Mouse (Mus musculus) forebrain, embryonic 14.5 days (tissue): Measurements from ENCODE around the gene Olfr536. TPM values are rescaled to one million over a fixed set of nuclear protein-coding genes. Genes with fewer than 3 reads are reported as not detected.
"Not testable (repeated sequence)": the region's sequence is repeated elsewhere in the genome, so short reads cannot be mapped to it uniquely, and the experiment has no call there.

ENCODE experiments used
- ATAC-seq: fragments of 200-750 bp; cut with Nextera tagmentation; 2 replicates; pipeline ENCODE4 v1.8.0; 2017; ENCODE audit warnings: mild to moderate bottlenecking, moderate library complexity
- DNase-seq: peaks from one replicate; pipeline ENCODE4 v3.0.0-alpha.2; 2015; ENCODE audit warnings: low spot score
- H3K27ac ChIP-seq: fragments of 300-500 bp; sonication (generic); 2 replicates; pipeline ENCODE4 v1.5.1; 2014; ENCODE audit warnings: low read depth, mild to moderate bottlenecking, control low read depth, low read length, moderate library complexity
- H3K27me3 ChIP-seq: fragments of 300-500 bp; sonication (generic); replicated peaks from 2 replicates; pipeline ENCODE4 v1.6.1; 2014; ENCODE audit warnings: low read length, control low read depth, mixed read lengths; ENCODE audit not compliant: control insufficient read depth, insufficient read depth
- H3K36me3 ChIP-seq: fragments of 300-500 bp; sonication (generic); 2 replicates; pipeline ENCODE4 v1.6.1; 2014; ENCODE audit warnings: low read length, control low read depth; ENCODE audit not compliant: control insufficient read depth, insufficient read depth
- H3K4me1 ChIP-seq: fragments of 300-500 bp; sonication (generic); 2 replicates; pipeline ENCODE4 v1.6.1; 2014; ENCODE audit warnings: antibody characterized with exemption, low read length, control low read depth; ENCODE audit not compliant: control insufficient read depth, insufficient read depth
- H3K4me2 ChIP-seq: fragments of 300-500 bp; sonication (generic); 2 replicates; pipeline ENCODE4 v1.6.1; 2014; ENCODE audit warnings: mild to moderate bottlenecking, control low read depth, low read length
- H3K4me3 ChIP-seq: fragments of 300-500 bp; sonication (generic); 2 replicates; pipeline ENCODE4 v1.5.1; 2014; ENCODE audit warnings: low read depth, low read length, control low read depth
- H3K9ac ChIP-seq: fragments of 300-500 bp; sonication (generic); 2 replicates; pipeline ENCODE4 v1.6.1; 2014; ENCODE audit warnings: mild to moderate bottlenecking, low read length, control low read depth, moderate library complexity
- H3K9me3 ChIP-seq: fragments of 300-500 bp; sonication (generic); replicated peaks from 2 replicates; pipeline ENCODE4 v1.6.1; 2016; ENCODE audit warnings: low read length, control low read depth, mixed read lengths; ENCODE audit not compliant: control insufficient read depth
- WGBS: fragments of 180-500 bp; shearing (Covaris S2); extraction: QIAGEN DNeasy Blood & Tissue Kit; methylation state at CpG from one replicate; pipeline ENCODE4 v1.1.7; 2014; 5-methylcytosine and 5-hydroxymethylcytosine counted together
- polyA plus RNA-seq: library from polyadenylated mRNA; unstranded; fragments of >200 nt; fragmentation: Nextera tagmentation; extraction: Ambion mirVana; gene quantifications from 2 replicates; pipeline ENCODE4 v1.2.1, GENCODE M21; 2014

Gene Olfr536
- not detected in 2 replicates for polyA plus RNA-seq

DNA sequence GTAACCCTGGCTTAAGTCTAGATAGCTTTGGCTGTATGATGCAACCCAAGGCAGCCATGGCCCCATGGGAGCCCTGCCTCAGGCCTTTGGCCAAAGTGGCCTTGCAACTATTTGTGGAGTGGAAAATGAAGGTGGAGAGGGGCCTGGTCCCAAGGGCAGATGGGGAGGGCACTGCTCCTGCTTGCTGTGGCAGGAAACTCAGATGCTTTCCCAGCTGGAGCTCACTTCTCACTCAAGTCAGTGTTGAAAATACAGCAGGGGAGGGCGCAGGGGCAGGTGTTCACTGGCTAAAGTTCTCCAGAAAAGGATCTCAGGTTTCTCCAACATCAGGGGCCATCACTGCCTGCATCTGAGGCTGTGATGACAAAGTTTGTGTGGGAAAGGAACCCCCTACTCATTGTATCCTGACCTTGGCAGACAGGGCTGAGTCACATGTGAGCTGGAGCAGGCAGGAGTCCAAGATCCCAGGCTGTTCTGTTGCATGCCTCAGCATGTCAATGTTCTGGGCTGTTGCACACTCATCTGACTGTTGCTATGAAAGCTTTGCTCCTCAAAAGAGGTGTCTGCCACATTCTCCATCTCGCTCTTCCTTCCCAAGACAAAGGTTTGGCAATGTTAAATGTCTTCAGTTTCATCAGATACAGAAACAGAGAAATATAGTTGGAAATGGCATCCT lies at the start of gene Olfr536:
TSS of gene Olfr536 (minus strand) at position 51 of the 676 bp plus-strand sequence.
- H3K9ac ChIP-seq, H3K4me3 ChIP-seq, H3K9me3 ChIP-seq, H3K4me1 ChIP-seq, H3K4me2 ChIP-seq, H3K27ac ChIP-seq, H3K36me3 ChIP-seq, ATAC-seq, H3K27me3 ChIP-seq: not testable (repeated sequence)
- WGBS: 66% methylated on average over 2 of the region's 2 CpGs
- DNase-seq: peak; percentile 1

DNA sequence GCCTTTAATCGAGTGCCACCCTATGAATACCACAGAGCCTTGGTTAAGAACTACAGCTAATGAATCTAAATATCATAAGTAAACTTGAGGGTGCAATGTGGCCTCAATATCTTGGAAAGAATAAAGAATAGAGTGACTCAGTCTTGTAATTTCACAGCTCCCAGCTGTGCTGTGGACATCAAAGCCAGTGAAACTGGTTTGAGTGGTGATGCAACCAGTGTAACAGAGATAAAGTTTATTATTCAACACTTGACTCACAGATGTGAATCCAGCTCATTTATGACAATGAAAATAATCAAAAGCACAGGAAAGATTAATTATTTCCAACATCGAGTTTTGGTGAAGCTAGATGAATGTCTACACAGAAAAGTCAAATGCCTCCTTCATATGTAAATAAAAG lies 32.5 kb upstream of the Olfr536 start:
- ATAC-seq (no peak), DNase-seq (no peak)
- H3K9me3 ChIP-seq: no peaks in the 10 kb centered on the region
- H3K9ac ChIP-seq: no peak overlapping the region
- no peaks in the 10 kb centered on the region for H3K27me3 ChIP-seq
- no peaks in the 10 kb centered on the region for H3K4me1 ChIP-seq
- H3K4me3 ChIP-seq: no peak overlapping the region
- H3K36me3 ChIP-seq: no peaks in the 10 kb centered on the region
- WGBS: 76% methylated on average over 2 of the region's 2 CpGs
- H3K27ac ChIP-seq: no peak overlapping the region
- no peak overlapping the region for H3K4me2 ChIP-seq

DNA sequence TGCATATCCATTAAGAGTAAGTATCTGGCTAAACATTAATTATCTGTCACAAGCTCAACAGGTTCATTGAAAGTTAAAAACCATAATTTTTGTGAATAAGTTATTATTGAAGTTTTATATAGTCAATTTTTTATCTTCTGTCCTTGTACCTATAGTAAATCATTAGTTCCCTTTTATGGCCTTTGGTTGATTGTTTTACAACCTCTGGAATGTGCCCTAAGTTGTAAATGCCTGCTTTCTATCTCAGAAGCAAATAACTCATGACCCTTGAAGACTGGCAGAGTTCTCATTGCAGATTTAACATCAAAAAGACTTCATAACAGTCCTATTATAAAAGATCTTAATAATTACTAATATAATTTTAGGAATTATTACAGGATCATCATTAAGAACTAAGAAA lies 12.5 kb downstream of the Olfr536 start:
- DNase-seq: no peak
- no peaks in the 10 kb centered on the region for H3K4me1 ChIP-seq
- no peaks in the 10 kb centered on the region for H3K36me3 ChIP-seq
- ATAC-seq: no peak
- no peak overlapping the region for H3K9ac ChIP-seq
- H3K9me3 ChIP-seq: no peaks in the 10 kb centered on the region
- no peak overlapping the region for H3K4me3 ChIP-seq
- no peak overlapping the region for H3K4me2 ChIP-seq
- H3K27me3 ChIP-seq: no peaks in the 10 kb centered on the region
- no peak overlapping the region for H3K27ac ChIP-seq

DNA sequence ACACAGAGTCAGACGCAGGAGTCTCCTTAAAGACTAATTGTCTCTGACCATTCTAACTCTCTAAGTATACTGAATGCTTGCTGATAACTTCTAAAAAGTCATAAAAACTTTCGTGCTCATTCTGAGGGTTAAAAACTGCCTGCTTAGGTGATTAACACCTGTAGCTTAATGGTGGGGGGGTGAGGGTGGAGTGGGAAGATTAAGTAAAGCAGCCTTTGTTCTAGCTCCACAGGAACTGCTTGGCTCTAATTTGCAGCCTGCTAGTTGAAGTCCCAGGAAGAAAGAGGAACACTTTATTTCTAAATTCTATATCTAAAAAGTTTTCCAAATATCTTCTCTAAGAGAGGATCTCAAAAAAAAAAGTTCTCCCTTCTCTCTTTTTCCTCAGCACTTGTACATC lies 13.0 kb downstream of the Olfr536 start:
- Histone ChIP-seq H3K36me3 (no peaks in the 10 kb centered on the region), H3K9me3 (no peaks in the 10 kb centered on the region), H3K4me1 (no peaks in the 10 kb centered on the region), H3K27ac (no peak overlapping the region), H3K4me3 (no peak overlapping the region), H3K27me3 (no peaks in the 10 kb centered on the region), H3K9ac (no peak overlapping the region), H3K4me2 (no peak overlapping the region)
- DNase-seq (no peak), ATAC-seq (no peak)
- 39% methylated on average over 2 of the region's 2 CpGs for WGBS

DNA sequence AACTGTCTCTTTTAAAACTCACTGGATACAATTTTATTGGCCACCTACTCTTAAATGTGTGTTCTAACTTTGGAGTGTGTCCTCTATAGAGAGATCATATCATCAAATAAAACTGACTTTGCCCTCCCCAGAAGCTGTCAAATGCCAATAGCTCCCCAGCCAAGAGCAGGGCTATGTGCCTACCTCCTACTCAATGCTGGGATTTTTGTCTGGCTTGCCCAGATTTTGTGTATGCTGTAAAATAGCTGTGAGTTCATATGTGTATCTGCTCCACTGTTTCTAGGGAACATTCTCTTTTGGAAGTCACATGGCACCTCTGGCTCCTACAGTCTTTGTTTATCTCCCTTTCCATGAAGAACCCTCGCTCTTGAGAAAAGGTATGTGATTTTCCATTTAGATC lies 18.2 kb downstream of the Olfr536 start:
- Histone ChIP-seq H3K27me3 (no peaks in the 10 kb centered on the region), H3K4me2 (no peak overlapping the region), H3K36me3 (no peaks in the 10 kb centered on the region), H3K9me3 (no peaks in the 10 kb centered on the region), H3K27ac (no peak overlapping the region), H3K4me3 (no peak overlapping the region), H3K9ac (no peak overlapping the region), H3K4me1 (no peaks in the 10 kb centered on the region)
- DNase-seq: no peak
- ATAC-seq: no peak
- WGBS: 83% methylated on average over 1 of the region's 1 CpGs

DNA sequence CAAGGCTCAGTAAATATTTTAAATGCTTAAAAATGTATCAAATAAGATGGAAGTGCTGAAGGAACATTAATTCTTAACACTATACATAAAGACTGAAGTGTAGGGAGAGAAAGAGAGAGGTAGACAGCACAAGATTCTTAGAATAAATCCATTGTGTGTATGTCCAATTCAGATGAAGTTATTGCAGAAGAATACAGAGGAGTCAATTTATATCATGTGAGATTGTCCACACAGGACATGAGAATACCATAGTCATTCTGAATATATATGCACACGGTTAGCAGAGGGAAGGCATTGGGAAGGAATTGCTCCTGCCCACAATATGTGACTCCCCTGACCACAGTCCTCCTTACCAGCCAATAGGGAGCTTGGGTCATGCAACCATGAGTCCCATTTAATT lies 23.3 kb downstream of the Olfr536 start, which contains the start of gene Olfr535:
TSS of gene Olfr535 (plus strand) at position 301 of the 400 bp plus-strand sequence.
- Histone ChIP-seq H3K4me2 (no peak within 1 kb of the TSS), H3K4me3 (no peak within 1 kb of the TSS), H3K9ac (no peak within 1 kb of the TSS), H3K9me3 (no peaks in the 10 kb centered on the region), H3K36me3 (no peaks in the 10 kb centered on the region), H3K27me3 (no peaks in the 10 kb centered on the region), H3K4me1 (no peaks in the 10 kb centered on the region), H3K27ac (no peak within 1 kb of the TSS)
- ATAC-seq (no peak), DNase-seq (no peak)
- 84% methylated on average over 1 of the region's 1 CpGs for WGBS

DNA sequence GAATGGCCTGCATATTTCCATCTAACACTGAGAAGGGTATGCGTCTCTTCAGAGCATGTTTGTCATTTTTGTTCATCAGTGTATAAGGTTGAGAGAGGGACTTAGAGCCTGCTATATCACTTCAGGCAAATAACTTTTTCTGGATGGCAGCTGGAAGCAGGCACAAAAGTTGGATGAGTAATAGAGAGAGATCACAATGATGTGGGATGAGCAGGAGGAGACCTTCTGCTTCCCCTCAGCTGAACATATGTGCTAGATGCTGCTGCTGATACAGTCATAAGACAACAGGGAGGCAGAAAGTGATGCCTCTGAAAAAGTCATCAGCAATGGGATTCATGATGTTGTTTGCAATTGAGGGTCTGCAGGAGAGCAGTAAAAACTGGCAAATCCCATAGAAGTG lies 28.5 kb downstream of the Olfr536 start:
- Histone ChIP-seq H3K36me3 (no peaks in the 10 kb centered on the region), H3K4me3 (no peak overlapping the region), H3K27me3 (no peaks in the 10 kb centered on the region), H3K4me2 (no peak overlapping the region), H3K9ac (no peak overlapping the region), H3K4me1 (no peaks in the 10 kb centered on the region), H3K27ac (no peak overlapping the region), H3K9me3 (no peaks in the 10 kb centered on the region)
- no peak for DNase-seq
- 84% methylated on average over 1 of the region's 1 CpGs for WGBS
- no peak for ATAC-seq

DNA sequence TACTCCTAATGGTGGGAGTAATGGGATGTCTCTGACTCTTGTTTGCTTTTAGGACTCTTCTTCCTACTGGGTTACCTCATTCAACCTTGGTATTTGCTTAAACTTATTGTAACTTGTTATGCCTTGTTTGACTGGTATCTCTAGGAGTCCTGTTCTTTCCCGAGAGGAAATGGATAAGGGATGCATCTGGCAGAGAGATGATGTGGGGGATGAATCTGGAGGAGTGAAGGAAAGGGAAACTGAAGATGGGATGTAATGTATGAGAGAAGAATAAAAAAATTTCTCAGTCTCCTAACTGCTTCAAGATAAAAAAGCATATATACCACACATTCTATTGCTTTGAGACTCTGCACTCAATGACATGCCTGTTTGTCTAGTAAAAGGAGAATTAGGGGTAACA lies 29.3 kb downstream of the Olfr536 start:
- no peaks in the 10 kb centered on the region for H3K36me3 ChIP-seq
- no peaks in the 10 kb centered on the region for H3K4me1 ChIP-seq
- no peak overlapping the region for H3K4me2 ChIP-seq
- H3K9me3 ChIP-seq: no peaks in the 10 kb centered on the region
- 86% methylated on average over 1 of the region's 1 CpGs for WGBS
- no peaks in the 10 kb centered on the region for H3K27me3 ChIP-seq
- no peak overlapping the region for H3K9ac ChIP-seq
- H3K27ac ChIP-seq: no peak overlapping the region
- ATAC-seq (no peak), DNase-seq (no peak)
- H3K4me3 ChIP-seq: no peak overlapping the region

DNA sequence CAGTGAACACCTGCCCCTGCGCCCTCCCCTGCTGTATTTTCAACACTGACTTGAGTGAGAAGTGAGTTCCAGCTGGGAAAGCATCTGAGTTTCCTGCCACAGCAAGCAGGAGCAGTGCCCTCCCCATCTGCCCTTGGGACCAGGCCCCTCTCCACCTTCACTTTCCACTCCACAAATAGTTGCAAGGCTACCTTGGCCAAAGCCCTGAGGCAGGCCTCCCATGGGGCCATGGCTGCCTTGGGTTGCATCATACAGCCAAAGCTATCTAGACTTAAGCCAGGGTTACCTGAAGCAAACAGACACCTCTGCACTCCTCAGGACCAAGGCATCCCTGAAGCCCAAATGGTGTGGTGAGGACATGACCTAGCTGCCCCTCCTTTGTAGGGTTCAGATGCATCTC lies 44.1 kb downstream of the Olfr536 start, which contains the start of gene Olfr533:
TSS of gene Olfr533 (plus strand) at position 301 of the 400 bp plus-strand sequence.
- not testable (repeated sequence) for DNase-seq, H3K27me3 ChIP-seq, H3K27ac ChIP-seq, H3K9ac ChIP-seq, H3K9me3 ChIP-seq, H3K4me3 ChIP-seq, ATAC-seq, H3K36me3 ChIP-seq, H3K4me1 ChIP-seq, H3K4me2 ChIP-seq
- 33% methylated on average over 1 of the region's 1 CpGs for WGBS
